ENCODE assay signal across 8 mouse cellular contexts in genomic region chr19:23141391-23142281, GRCm38 (mm10). TPM values are rescaled to one million over a fixed set of nuclear protein-coding genes. Genes with fewer than 3 reads are reported as not detected.
A peak's percentile ranks its signal among the peaks of the same experiment; 100 is the strongest.
DNase-seq lines count a peak whose midpoint lies in the region; ATAC-seq lines count a peak whose summit lies in the region.

No protein-coding gene starts in this region.

- peak overlapping the region; percentile 67 for H3K9ac ChIP-seq in hindbrain, embryonic 12.5 days

- no peaks in the 10 kb centered on the region for H3K36me3 ChIP-seq in hindbrain, embryonic 12.5 days

- peaks cover 15% of the 10 kb centered on the region for H3K4me1 ChIP-seq in hindbrain, embryonic 12.5 days

- under 1% methylated on average over 84 of the region's 94 CpGs for WGBS in hindbrain, embryonic 12.5 days

- peak; percentile 34 for DNase-seq in MN1 (ENCODE audit: low spot score)
- peak; percentile 90 for DNase-seq in cerebellum, adult 9-11 months
- peak; percentile 72 for DNase-seq in frontal cortex, postnatal 14 days (ENCODE audit: low spot score in 2 of 2)
- peak; percentile 66 to 73 for DNase-seq in layer of hippocampus, postnatal 25 days (ENCODE audit: extremely low spot score in 1 of 2, low spot score in 1 of 2)
- peak; percentile 95 for DNase-seq in lung, postnatal 10 days
- peak; percentile 57 for DNase-seq in retina, embryonic 14.5 days (ENCODE audit: low spot score)
- peak; percentile 73 for DNase-seq in urinary bladder, adult 2 months (ENCODE audit: low spot score)

- peak overlapping the region; percentile 90 for H3K4me2 ChIP-seq in hindbrain, embryonic 12.5 days (replicated peaks)

- H3K4me3 ChIP-seq in hindbrain, embryonic 12.5 days: peak overlapping the region; percentile 53

- H3K9me3 ChIP-seq in hindbrain, embryonic 12.5 days (replicated peaks): no peaks in the 10 kb centered on the region

- ATAC-seq in hindbrain, embryonic 12.5 days (ENCODE audit: low FRiP score): peak; percentile 11

- H3K27me3 ChIP-seq in hindbrain, embryonic 12.5 days: peaks cover 55% of the 10 kb centered on the region

- 0 out of 2 replicates have a peak overlapping the region, but pooled peaks have one; percentile 17 for H3K27ac ChIP-seq in hindbrain, embryonic 12.5 days

RNA-seq across cellular contexts. Expression of gene Klf9, which starts 0.6 kb away (rescaled TPM):
- 1.6 and 2.1 TPM in 2 replicates for polyA plus RNA-seq in hindbrain, embryonic 12.5 days (2016; fragmentation: Nextera tagmentation; extraction: Ambion mirVana)
- total RNA-seq in layer of hippocampus, postnatal 25 days (2021): 100 to 1,000 TPM; 157 to 184 TPM
- polyA plus RNA-seq in urinary bladder, adult 2 months (2012; rRNA removed): 58.6 and 73.7 TPM in 2 replicates

Comparison
In these comparisons a context has a peak if more than half of its experiments do, and no peak if none do; other contexts are left out.
1. Peak in every context shown above with its lines: DNase-seq, ATAC-seq, H3K4me3 ChIP-seq and H3K27ac ChIP-seq.
2. DNase-seq: peak in every context shown above with its lines; median percentile 95 in lung, postnatal 10 days; 90 in cerebellum, adult 9-11 months; 73 in urinary bladder, adult 2 months; 72 in frontal cortex, postnatal 14 days; 70 in layer of hippocampus, postnatal 25 days; 57 in retina, embryonic 14.5 days; 34 in MN1.
3. RNA of gene Klf9, which starts 0.6 kb away (polyA plus RNA-seq): 58.6 to 73.7 TPM in urinary bladder, adult 2 months; 1.6 to 2.1 TPM in hindbrain, embryonic 12.5 days; every median in the first group is over 10 times any median in the second.